Mouse (Mus musculus): ENCODE data around the gene Opn3.

DNA sequence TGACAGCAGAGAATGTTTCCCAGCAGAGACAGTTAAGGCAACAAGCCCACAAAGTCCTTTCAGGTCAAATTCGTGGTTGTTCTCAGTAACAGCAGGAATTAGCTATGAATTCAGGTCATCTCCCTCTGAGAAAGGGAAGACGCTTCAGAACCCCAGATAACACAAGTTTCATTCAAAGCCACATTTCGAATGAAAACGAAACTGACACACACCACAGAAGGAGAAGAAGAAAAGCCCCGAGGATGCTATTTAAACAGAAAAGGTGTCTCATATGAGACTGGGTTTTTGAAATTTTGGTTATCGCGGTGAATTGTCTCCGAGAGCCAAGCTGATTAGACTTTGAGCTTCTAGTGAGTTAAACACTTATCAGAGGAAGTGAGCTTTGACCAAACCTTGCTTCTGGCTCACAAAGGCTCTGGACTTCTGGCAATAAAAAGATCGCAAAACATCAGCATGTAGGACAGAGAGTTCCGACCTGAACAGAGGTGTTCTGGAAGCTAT lies 60.8 kb downstream of the Opn3 start:
- TF ChIP-seq CTCF (conservative IDR thresholded peaks at IDR 0.05; ENCODE audit: insufficient read depth, insufficient read length, low read depth, low read length): no peak
- no peak for TF ChIP-seq POLR2A (IDR thresholded peaks at IDR 0.05; ENCODE audit: low read depth, low read length)
